Mouse (Mus musculus) neural tube, embryonic 12.5 days (tissue): ENCODE measurements around the gene Ralbp1. TPM values are rescaled to one million over a fixed set of nuclear protein-coding genes. Genes with fewer than 3 reads are reported as not detected.
A peak's percentile ranks its signal among the peaks of the same experiment; 100 is the strongest.

Experiments
- ATAC-seq: fragments of 200-750 bp; cut with Nextera tagmentation; 2 replicates; pipeline ENCODE4 v1.8.0; 2017; ENCODE audit warnings: low read depth, mild to moderate bottlenecking, moderate TSS enrichment, moderate library complexity; ENCODE audit not compliant: low FRiP score
- H3K27ac ChIP-seq: fragments of 300-500 bp; sonication (generic); 2 replicates; pipeline ENCODE4 v1.5.1; 2016
- H3K27me3 ChIP-seq: fragments of 300-500 bp; sonication (generic); replicated peaks from 2 replicates; pipeline ENCODE4 v1.6.1; 2016; ENCODE audit warnings: mild to moderate bottlenecking
- H3K36me3 ChIP-seq: fragments of 300-500 bp; sonication (generic); 2 replicates; pipeline ENCODE4 v1.6.1; 2016; ENCODE audit warnings: mild to moderate bottlenecking
- H3K4me1 ChIP-seq: fragments of 300-500 bp; sonication (generic); 2 replicates; pipeline ENCODE4 v1.6.1; 2016
- H3K4me2 ChIP-seq: fragments of 300-500 bp; sonication (generic); replicated peaks from 2 replicates; pipeline ENCODE4 v1.6.1; 2016; ENCODE audit warnings: mild to moderate bottlenecking
- H3K4me3 ChIP-seq: fragments of 300-500 bp; sonication (generic); 2 replicates; pipeline ENCODE4 v1.5.1; 2016
- H3K9ac ChIP-seq: fragments of 300-500 bp; sonication (generic); 2 replicates; pipeline ENCODE4 v1.6.1; 2016; ENCODE audit warnings: mild to moderate bottlenecking
- H3K9me3 ChIP-seq: fragments of 300-500 bp; sonication (generic); 2 replicates; pipeline ENCODE4 v1.6.1; 2016; ENCODE audit warnings: mild to moderate bottlenecking
- WGBS: fragments of 180-500 bp; shearing (Covaris S2); methylation state at CpG from one replicate; pipeline ENCODE4 v1.1.7; 2016; 5-methylcytosine and 5-hydroxymethylcytosine counted together
- polyA plus RNA-seq: library from polyadenylated mRNA; unstranded; fragments of >200 nt; fragmentation: Nextera tagmentation; extraction: Ambion mirVana; gene quantifications from 2 replicates; pipeline ENCODE4 v1.2.1, GENCODE M21; 2016

Ralbp1 gene
- polyA plus RNA-seq, result 53.0 and 53.7 TPM in 2 replicates

- Histone ChIP-seq H3K4me2 (peak within 1 kb of the TSS; percentile 97), H3K4me3 (peak within 1 kb of the TSS; percentile 91), H3K36me3 (no peaks in the 10 kb centered on the region), H3K27ac (peak within 1 kb of the TSS; percentile 93), H3K9ac (peak within 1 kb of the TSS; percentile 92), H3K9me3 (no peaks in the 10 kb centered on the region), H3K27me3 (no peaks in the 10 kb centered on the region), H3K4me1 (peaks cover 30% of the 10 kb centered on the region)
- WGBS, result 5% methylated on average over 14 of the region's 14 CpGs
- ATAC-seq, result peak; percentile 4; the same call in 1 of the 2 replicates
Observed at GRCm38 (mm10) chr17:65885697-65886529, at the start of gene Ralbp1. TSS of gene Ralbp1 (minus strand) at chr17:65885798.

- Histone ChIP-seq H3K36me3 (peaks cover 38% of the 10 kb centered on the region), H3K4me2 (no peak overlapping the region), H3K27me3 (no peaks in the 10 kb centered on the region), H3K4me3 (no peak overlapping the region), H3K9ac (no peak overlapping the region), H3K4me1 (peaks cover 9% of the 10 kb centered on the region; the same call in 1 of the 2 replicates), H3K9me3 (no peaks in the 10 kb centered on the region), H3K27ac (no peak overlapping the region)
- ATAC-seq, result no peak
- 92% methylated on average over 2 of the region's 2 CpGs for WGBS
Observed at GRCm38 (mm10) chr17:65933741-65934140, 48.1 kb upstream of the Ralbp1 start.

GRCm38 (mm10) chr17:65931525-65931924, 45.9 kb upstream of the Ralbp1 start:
- peaks cover 9% of the 10 kb centered on the region; the same call in 1 of the 2 replicates for H3K4me1 ChIP-seq
- no peak overlapping the region for H3K4me3 ChIP-seq
- WGBS, result 55% methylated on average over 6 of the region's 6 CpGs
- ATAC-seq, result peak; percentile 71
- H3K9ac ChIP-seq, result no peak overlapping the region; the same call in 1 of the 2 replicates
- H3K4me2 ChIP-seq, result no peak overlapping the region
- H3K9me3 ChIP-seq, result no peaks in the 10 kb centered on the region
- H3K36me3 ChIP-seq, result peaks cover 39% of the 10 kb centered on the region
- no peak overlapping the region for H3K27ac ChIP-seq
- no peaks in the 10 kb centered on the region for H3K27me3 ChIP-seq

- no peak overlapping the region for H3K27ac ChIP-seq
- H3K36me3 ChIP-seq, result peaks cover 41% of the 10 kb centered on the region
- no peaks in the 10 kb centered on the region for H3K9me3 ChIP-seq
- 89% methylated on average over 6 of the region's 6 CpGs for WGBS
- H3K4me3 ChIP-seq, result no peak overlapping the region
- no peak overlapping the region; the same call in 1 of the 2 replicates for H3K9ac ChIP-seq
- H3K4me1 ChIP-seq, result peaks cover 9% of the 10 kb centered on the region; the same call in 1 of the 2 replicates
- ATAC-seq, result no peak
- no peak overlapping the region for H3K4me2 ChIP-seq
- no peaks in the 10 kb centered on the region for H3K27me3 ChIP-seq
Observed at GRCm38 (mm10) chr17:65930960-65931359, 45.4 kb upstream of the Ralbp1 start.

- H3K27ac ChIP-seq, result no peak overlapping the region
- no peak overlapping the region for H3K4me2 ChIP-seq
- H3K27me3 ChIP-seq, result no peaks in the 10 kb centered on the region
- no peak overlapping the region for H3K9ac ChIP-seq
- peaks cover 9% of the 10 kb centered on the region; the same call in 1 of the 2 replicates for H3K4me1 ChIP-seq
- 93% methylated on average over 7 of the region's 7 CpGs for WGBS
- H3K9me3 ChIP-seq, result no peaks in the 10 kb centered on the region
- no peak overlapping the region for H3K4me3 ChIP-seq
- no peak for ATAC-seq
- peaks cover 47% of the 10 kb centered on the region for H3K36me3 ChIP-seq
Observed at GRCm38 (mm10) chr17:65930158-65930826, 44.7 kb upstream of the Ralbp1 start.

GRCm38 (mm10) chr17:65929319-65929978, 43.9 kb upstream of the Ralbp1 start:
- ATAC-seq, result no peak
- Histone ChIP-seq H3K27me3 (no peaks in the 10 kb centered on the region), H3K27ac (no peak overlapping the region), H3K4me1 (peaks cover 9% of the 10 kb centered on the region; the same call in 1 of the 2 replicates), H3K4me2 (no peak overlapping the region), H3K9me3 (no peaks in the 10 kb centered on the region), H3K36me3 (peaks cover 50% of the 10 kb centered on the region), H3K4me3 (no peak overlapping the region), H3K9ac (no peak overlapping the region)
- 90% methylated on average over 22 of the region's 22 CpGs for WGBS

- no peak for ATAC-seq
- no peaks in the 10 kb centered on the region for H3K27me3 ChIP-seq
- H3K4me2 ChIP-seq, result no peak overlapping the region
- no peaks in the 10 kb centered on the region for H3K9me3 ChIP-seq
- no peak overlapping the region for H3K9ac ChIP-seq
- WGBS, result 75% methylated on average over 4 of the region's 4 CpGs
- H3K4me3 ChIP-seq, result no peak overlapping the region
- H3K27ac ChIP-seq, result no peak overlapping the region
- H3K4me1 ChIP-seq, result peaks cover 9% of the 10 kb centered on the region; the same call in 1 of the 2 replicates
- H3K36me3 ChIP-seq, result peaks cover 43% of the 10 kb centered on the region
Observed at GRCm38 (mm10) chr17:65927077-65927476, 41.5 kb upstream of the Ralbp1 start.

- Histone ChIP-seq H3K4me3 (no peak overlapping the region), H3K9ac (no peak overlapping the region), H3K9me3 (no peaks in the 10 kb centered on the region), H3K27me3 (no peaks in the 10 kb centered on the region), H3K27ac (no peak overlapping the region), H3K4me2 (no peak overlapping the region), H3K4me1 (no peaks in the 10 kb centered on the region), H3K36me3 (peaks cover 45% of the 10 kb centered on the region)
- ATAC-seq, result no peak
- 81% methylated on average over 5 of the region's 5 CpGs for WGBS
Observed at GRCm38 (mm10) chr17:65924218-65924617, 38.6 kb upstream of the Ralbp1 start.

GRCm38 (mm10) chr17:65921975-65922374, 36.4 kb upstream of the Ralbp1 start:
- no peak overlapping the region for H3K4me3 ChIP-seq
- H3K36me3 ChIP-seq, result peaks cover 34% of the 10 kb centered on the region

GRCm38 (mm10) chr17:65919235-65919634, 33.6 kb upstream of the Ralbp1 start:
- Histone ChIP-seq H3K36me3 (peaks cover 14% of the 10 kb centered on the region), H3K9ac (no peak overlapping the region), H3K27me3 (no peaks in the 10 kb centered on the region), H3K4me1 (peaks cover 5% of the 10 kb centered on the region; the same call in 1 of the 2 replicates), H3K27ac (no peak overlapping the region), H3K4me2 (no peak overlapping the region), H3K9me3 (no peaks in the 10 kb centered on the region), H3K4me3 (no peak overlapping the region)
- WGBS, result 76% methylated on average over 3 of the region's 3 CpGs
- no peak for ATAC-seq

More at GRCm38 (mm10) chr17:65921975-65922374, 36.4 kb upstream of the Ralbp1 start:
- Histone ChIP-seq H3K4me1 (0 out of 2 replicates have a peak, but pooled peaks cover under 1% of the 10 kb centered on the region), H3K9ac (no peak overlapping the region), H3K9me3 (no peaks in the 10 kb centered on the region), H3K27ac (no peak overlapping the region), H3K27me3 (no peaks in the 10 kb centered on the region), H3K4me2 (no peak overlapping the region)
- ATAC-seq, result no peak
- 83% methylated on average over 6 of the region's 6 CpGs for whole genome bisulfite sequencing

- Histone ChIP-seq H3K4me2 (no peak overlapping the region), H3K27me3 (no peaks in the 10 kb centered on the region), H3K9ac (no peak overlapping the region), H3K4me1 (peaks cover 8% of the 10 kb centered on the region; the same call in 1 of the 2 replicates), H3K4me3 (no peak overlapping the region), H3K36me3 (no peaks in the 10 kb centered on the region), H3K9me3 (no peaks in the 10 kb centered on the region), H3K27ac (0 out of 2 replicates have a peak overlapping the region, but pooled peaks have one; percentile 17)
- WGBS, result 19% methylated on average over 8 of the region's 8 CpGs
- ATAC-seq, result peak; percentile 94
Observed at GRCm38 (mm10) chr17:65916135-65916668, 30.6 kb upstream of the Ralbp1 start.
